Comparison of ENCODE assay signal across 9 mouse cellular contexts in the genomic region with DNA sequence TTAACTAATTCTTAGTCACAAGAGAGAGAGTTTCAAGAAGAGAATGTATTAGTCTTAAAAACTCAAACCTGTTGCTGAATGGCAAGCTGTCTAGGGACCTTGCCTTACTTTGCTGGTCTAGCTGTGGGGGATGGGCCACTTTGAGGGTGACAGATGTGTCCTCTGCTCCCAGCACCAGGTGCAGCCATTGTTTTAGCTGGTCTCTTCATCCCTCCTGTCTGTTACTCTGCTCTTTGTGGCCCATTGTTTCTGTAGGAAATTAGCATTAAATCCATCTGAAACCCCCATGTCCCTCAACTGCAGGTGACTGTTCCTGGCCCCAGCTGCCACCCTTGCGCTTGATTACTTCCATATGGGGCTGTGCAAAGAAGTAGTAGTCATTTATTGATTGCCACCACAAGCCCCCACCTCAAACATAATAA. TPM values are rescaled to one million over a fixed set of nuclear protein-coding genes. Genes with fewer than 3 reads are reported as not detected.
A peak's percentile ranks its signal among the peaks of the same experiment; 100 is the strongest.
DNase-seq lines count a peak whose midpoint lies in the region; ATAC-seq and TF ChIP-seq lines count a peak whose summit lies in the region.
"Had no signal": no experiment of that assay in that cellular context is flagged by ENCODE, and none has a peak within 500 bp of the region (broad histone marks: within the 10 kb centered on the region; RNA-seq: fewer than 3 reads in every experiment).

No protein-coding gene starts in this region.

- intact Hi-C loops in left cerebral cortex, adult 2 months (cut with DNase I) = no loop called here

- H3K4me1 ChIP-seq in intestine, embryonic 14.5 days (replicated peaks; ENCODE audit: control insufficient read depth, insufficient read depth, low read length) = peaks cover 1% of the 10 kb centered on the region; the same call in 1 of the 2 replicates
- H3K4me1 ChIP-seq in intestine, embryonic 15.5 days (replicated peaks) = 0 out of 2 replicates have a peak, but pooled peaks cover 4% of the 10 kb centered on the region
- H3K4me1 ChIP-seq in forebrain, embryonic 14.5 days (ENCODE audit: control insufficient read depth, insufficient read depth, low read length) = peaks cover 11% of the 10 kb centered on the region; the same call in 1 of the 2 replicates
- peaks cover 17% of the 10 kb centered on the region for H3K4me1 ChIP-seq in midbrain, embryonic 12.5 days

- DNase-seq in intestine, embryonic 14.5 days (ENCODE audit: low spot score) = no peak
- peak; percentile 73 for DNase-seq in forebrain, embryonic 14.5 days (ENCODE audit: low spot score)
- peak; percentile 48 to 71 for DNase-seq in thymus, postnatal 36 days
- no peak for DNase-seq in left cerebral cortex, adult 2 months (ENCODE audit: extremely low spot score in 1 of 2, low spot score in 2 of 2)
- DNase-seq in adrenal gland, adult (ENCODE audit: inconsistent age in 2 of 2, low spot score in 1 of 2) = no peak
- DNase-seq in ovary, postnatal 36 days (ENCODE audit: low spot score) = no peak
- DNase-seq: kidney, adult 8-10 months had no signal

- ATAC-seq in intestine, embryonic 14.5 days (replicated peaks; ENCODE audit: low FRiP score, low TSS enrichment, low read depth) = no peak
- no peak for ATAC-seq in intestine, embryonic 15.5 days
- peak; percentile 86 for ATAC-seq in forebrain, embryonic 14.5 days
- peak; percentile 89 for ATAC-seq in midbrain, embryonic 12.5 days (ENCODE audit: low FRiP score, low read depth)

- no peak for TF ChIP-seq CTCF in left cerebral cortex, adult 2 months (IDR thresholded peaks at IDR 0.05)

- H3K4me2 ChIP-seq in intestine, embryonic 14.5 days (ENCODE audit: low read length) = no peak overlapping the region
- H3K4me2 ChIP-seq in intestine, embryonic 15.5 days (replicated peaks) = no peak overlapping the region
- H3K4me2 ChIP-seq in forebrain, embryonic 14.5 days (ENCODE audit: low read length) = no peak overlapping the region
- no peak overlapping the region for H3K4me2 ChIP-seq in midbrain, embryonic 12.5 days (replicated peaks)

- H3K36me3 ChIP-seq in intestine, embryonic 14.5 days (ENCODE audit: control insufficient read depth, insufficient read depth, low read length) = no peaks in the 10 kb centered on the region
- no peaks in the 10 kb centered on the region for H3K36me3 ChIP-seq in intestine, embryonic 15.5 days
- H3K36me3 ChIP-seq in forebrain, embryonic 14.5 days (ENCODE audit: control insufficient read depth, insufficient read depth, low read length) = no peaks in the 10 kb centered on the region
- no peaks in the 10 kb centered on the region for H3K36me3 ChIP-seq in midbrain, embryonic 12.5 days

- no peaks in the 10 kb centered on the region for H3K9me3 ChIP-seq in intestine, embryonic 14.5 days (ENCODE audit: control insufficient read depth, low read length)
- H3K9me3 ChIP-seq in intestine, embryonic 15.5 days = no peaks in the 10 kb centered on the region
- no peaks in the 10 kb centered on the region for H3K9me3 ChIP-seq in forebrain, embryonic 14.5 days (replicated peaks; ENCODE audit: control insufficient read depth, low read length)
- peaks cover 2% of the 10 kb centered on the region; the same call in 1 of the 2 replicates for H3K9me3 ChIP-seq in midbrain, embryonic 12.5 days

- no peak overlapping the region for H3K4me3 ChIP-seq in intestine, embryonic 14.5 days (ENCODE audit: low read depth, low read length)
- no peak overlapping the region for H3K4me3 ChIP-seq in intestine, embryonic 15.5 days (replicated peaks)
- H3K4me3 ChIP-seq in forebrain, embryonic 14.5 days (ENCODE audit: low read depth, low read length) = no peak overlapping the region
- no peak overlapping the region for H3K4me3 ChIP-seq in midbrain, embryonic 12.5 days
- H3K4me3 ChIP-seq in left cerebral cortex, adult 2 months = no peak overlapping the region

- H3K27ac ChIP-seq in intestine, embryonic 14.5 days (ENCODE audit: low read depth) = peak overlapping the region; percentile 14; the same call in 1 of the 2 replicates
- no peak overlapping the region for H3K27ac ChIP-seq in intestine, embryonic 15.5 days
- H3K27ac ChIP-seq in forebrain, embryonic 14.5 days (ENCODE audit: low read depth, low read length) = peak overlapping the region; percentile 31; the same call in 1 of the 2 replicates
- peak overlapping the region; percentile 58; the same call in 1 of the 2 replicates for H3K27ac ChIP-seq in midbrain, embryonic 12.5 days (replicated peaks)
- H3K27ac ChIP-seq in left cerebral cortex, adult 2 months = no peak overlapping the region

- 83% methylated on average over 1 of the region's 1 CpGs for WGBS in intestine, embryonic 14.5 days
- WGBS in intestine, embryonic 15.5 days = 77% methylated on average over 1 of the region's 1 CpGs
- WGBS in forebrain, embryonic 14.5 days = 32% methylated on average over 1 of the region's 1 CpGs
- whole genome bisulfite sequencing in midbrain, embryonic 12.5 days = 43% methylated on average over 1 of the region's 1 CpGs

- no peaks in the 10 kb centered on the region for H3K27me3 ChIP-seq in intestine, embryonic 14.5 days (replicated peaks; ENCODE audit: control insufficient read depth, insufficient read depth, low read length)
- no peaks in the 10 kb centered on the region for H3K27me3 ChIP-seq in intestine, embryonic 15.5 days (replicated peaks)
- H3K27me3 ChIP-seq in forebrain, embryonic 14.5 days (replicated peaks; ENCODE audit: control insufficient read depth, insufficient read depth, low read length) = no peaks in the 10 kb centered on the region
- no peaks in the 10 kb centered on the region for H3K27me3 ChIP-seq in midbrain, embryonic 12.5 days

- H3K9ac ChIP-seq in intestine, embryonic 14.5 days (ENCODE audit: low read length) = no peak overlapping the region
- no peak overlapping the region for H3K9ac ChIP-seq in intestine, embryonic 15.5 days
- H3K9ac ChIP-seq in forebrain, embryonic 14.5 days (ENCODE audit: low read length) = no peak overlapping the region
- H3K9ac ChIP-seq in midbrain, embryonic 12.5 days (replicated peaks) = no peak overlapping the region

RNA-seq across cellular contexts. Expression of a gene that starts 29.6 kb away (rescaled TPM):
- 33.6 and 42.3 TPM in 2 replicates for polyA plus RNA-seq in intestine, embryonic 14.5 days (2014; fragmentation: Nextera tagmentation; extraction: Ambion mirVana)
- polyA plus RNA-seq in intestine, embryonic 15.5 days (2015; fragmentation: Nextera tagmentation; extraction: Ambion mirVana) = 25.4 and 26.3 TPM in 2 replicates
- polyA plus RNA-seq in forebrain, embryonic 14.5 days (2014; fragmentation: Nextera tagmentation; extraction: Ambion mirVana) = 51.9 and 59.4 TPM in 2 replicates
- polyA plus RNA-seq in midbrain, embryonic 12.5 days (2016; fragmentation: Nextera tagmentation; extraction: Ambion mirVana) = 91.8 and 94.9 TPM in 2 replicates
- 10 to 100 TPM; 54.3 to 57.4 TPM for total RNA-seq in left cerebral cortex, adult 2 months (2021)

RNA-seq across cellular contexts. Expression of a gene that starts 58.0 kb away (rescaled TPM):
- 2.3 and 2.7 TPM in 2 replicates for polyA plus RNA-seq in intestine, embryonic 14.5 days (2014; fragmentation: Nextera tagmentation; extraction: Ambion mirVana)
- polyA plus RNA-seq in intestine, embryonic 15.5 days (2015; fragmentation: Nextera tagmentation; extraction: Ambion mirVana) = 4.6 and 5.0 TPM in 2 replicates
- polyA plus RNA-seq in forebrain, embryonic 14.5 days (2014; fragmentation: Nextera tagmentation; extraction: Ambion mirVana) = 2.6 and 4.6 TPM in 2 replicates
- 7.1 and 8.6 TPM in 2 replicates for polyA plus RNA-seq in midbrain, embryonic 12.5 days (2016; fragmentation: Nextera tagmentation; extraction: Ambion mirVana)
- total RNA-seq in left cerebral cortex, adult 2 months (2021) = 10 to 100 TPM; 33.9 to 34.1 TPM

Comparison
In these comparisons a context has a peak if more than half of its experiments do, and no peak if none do; other contexts are left out.
1. H3K27ac ChIP-seq: peak in intestine, embryonic 14.5 days (single experiment), forebrain, embryonic 14.5 days (single experiment) and midbrain, embryonic 12.5 days (single experiment); none in intestine, embryonic 15.5 days (single experiment) and left cerebral cortex, adult 2 months (single experiment).
2. ATAC-seq: peak in forebrain, embryonic 14.5 days (single experiment) and midbrain, embryonic 12.5 days (single experiment); none in intestine, embryonic 14.5 days (single experiment) and intestine, embryonic 15.5 days (single experiment).
3. DNase-seq: peak in forebrain, embryonic 14.5 days (single experiment) and thymus, postnatal 36 days (2 of 2); none in intestine, embryonic 14.5 days (single experiment), left cerebral cortex, adult 2 months (0 of 2), adrenal gland, adult (0 of 2) and ovary, postnatal 36 days (single experiment).